Mouse (Mus musculus) G1E (cell line): ENCODE results near the gene Lmbr1l.

Source experiments
- CTCF ChIP-seq: IDR thresholded peaks from 2 replicates; pipeline ENCODE4 v1.5.1; 2012; ENCODE audit warnings: low read depth, low read length, inconsistent platforms, mixed read lengths
- GATA1 ChIP-seq: IDR thresholded peaks from 2 replicates; pipeline ENCODE4 v1.6.1; 2012; ENCODE audit warnings: borderline replicate concordance, low read length, inconsistent platforms, mixed read lengths
- GATA2 ChIP-seq: IDR thresholded peaks from 2 replicates; pipeline ENCODE4 v1.6.1; 2012; ENCODE audit warnings: low read depth, low read length, inconsistent platforms, borderline replicate concordance
- POLR2AphosphoS5 ChIP-seq: IDR thresholded peaks from 2 replicates; pipeline ENCODE4 v1.6.1; 2012; ENCODE audit warnings: low read depth, low read length, inconsistent platforms; ENCODE audit not compliant: insufficient replicate concordance
- TAL1 ChIP-seq: conservative IDR thresholded peaks from 2 replicates; pipeline ENCODE4 v1.6.1; 2012; ENCODE audit warnings: low read depth, low read length, inconsistent platforms, mixed read lengths

- TF ChIP-seq CTCF (no peak), GATA2 (no peak), TAL1 (no peak), GATA1 (no peak), POLR2AphosphoS5 (no peak)
These were observed 34.8 kb upstream of the Lmbr1l start for GRCm38 (mm10) chr15:98952751-98953400.
